Mouse (Mus musculus) thymus, postnatal 4 days (tissue): ENCODE measurements around the gene Bank1.

Experiments
- DNase-seq: peaks from one replicate; pipeline ENCODE4 v3.0.0; 2021

Gene Bank1

GRCm38 (mm10) chr3:136100973-136101500 is 224.8 kb downstream of the Bank1 start:
- DNase-seq: no peak

DNA sequence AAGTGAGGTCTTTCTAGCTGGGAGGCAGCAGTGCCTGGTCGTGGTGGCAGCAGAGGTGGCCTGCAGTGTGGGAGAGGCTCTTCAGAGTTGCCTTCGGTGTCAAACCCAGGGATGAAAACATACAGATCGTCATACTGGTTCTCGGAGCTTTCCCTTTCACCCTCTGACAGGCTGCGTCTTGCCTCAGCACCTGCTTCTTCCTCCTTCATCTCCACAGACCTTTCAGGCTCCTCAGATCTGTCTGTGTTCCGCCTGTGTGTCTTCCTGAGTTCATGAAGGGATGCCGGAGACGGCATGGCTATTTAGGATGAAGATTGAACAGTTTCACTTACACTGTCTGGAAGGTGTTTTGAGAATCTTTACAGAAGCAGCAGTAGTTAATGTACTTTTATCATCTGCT is 225.6 kb downstream of the Bank1 start:
- peak; percentile 11 for DNase-seq

DNA sequence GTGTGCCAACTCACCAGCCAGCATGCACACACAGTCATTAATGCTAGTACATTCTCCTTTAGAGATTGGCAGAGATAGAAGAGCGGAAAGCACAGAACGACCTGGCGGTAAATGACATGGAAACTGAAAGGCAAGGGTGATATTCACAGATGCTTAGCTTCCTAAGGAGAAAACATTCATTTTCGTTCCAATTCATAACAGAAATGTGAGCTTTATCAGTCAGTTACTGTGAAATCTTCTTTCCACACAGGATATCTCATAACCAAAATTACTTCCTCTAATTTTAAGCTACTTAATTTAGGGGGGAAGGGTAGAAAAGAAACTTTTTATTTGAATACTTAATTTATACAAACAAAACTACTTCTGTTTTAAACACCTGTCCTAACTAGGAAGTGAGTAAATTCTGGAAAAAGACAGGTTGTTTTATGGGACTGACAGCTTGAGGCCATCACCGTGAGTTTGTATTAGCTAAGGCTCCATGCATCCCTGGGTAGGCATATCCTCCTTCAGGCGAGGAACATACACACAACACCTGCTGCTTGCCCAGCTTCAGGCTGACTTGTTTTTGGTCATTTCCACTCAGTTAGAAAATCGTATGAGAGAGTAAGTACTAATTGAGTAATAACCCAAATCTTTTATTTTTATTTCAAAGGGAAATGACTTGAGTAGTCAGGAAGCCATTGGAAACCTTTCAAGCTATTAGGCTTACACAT is 238.8 kb downstream of the Bank1 start:
- no peak for DNase-seq

GRCm38 (mm10) chr3:136086431-136086830 is 239.4 kb downstream of the Bank1 start:
- no peak for DNase-seq

DNA sequence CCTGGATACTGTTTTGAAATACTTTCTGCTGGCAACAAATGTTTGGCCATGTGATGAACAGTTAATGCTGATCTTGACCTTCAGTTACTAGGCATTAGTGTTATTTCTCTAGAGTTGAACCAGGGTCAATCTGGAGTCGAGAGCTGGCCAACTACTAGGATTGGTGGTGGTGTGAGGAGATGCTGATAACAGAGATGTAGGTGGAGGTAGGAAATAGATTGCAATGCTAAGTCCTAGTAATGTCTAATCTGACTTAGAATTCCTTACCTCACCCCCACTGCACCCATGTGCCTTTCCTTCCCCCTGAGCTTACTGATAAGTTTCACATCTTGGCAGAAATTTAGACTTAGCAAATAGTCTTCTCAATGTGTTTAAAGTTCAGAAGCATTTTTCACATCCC is 240.8 kb downstream of the Bank1 start:
- no peak for DNase-seq

- DNase-seq: no peak
These were observed 241.8 kb downstream of the Bank1 start for GRCm38 (mm10) chr3:136084066-136084465.

GRCm38 (mm10) chr3:136081264-136081663 is 244.6 kb downstream of the Bank1 start:
- DNase-seq: no peak

GRCm38 (mm10) chr3:136078535-136078934 is 247.3 kb downstream of the Bank1 start:
- DNase-seq: no peak

- DNase-seq: no peak
These were observed 255.5 kb downstream of the Bank1 start for GRCm38 (mm10) chr3:136070394-136070793.

GRCm38 (mm10) chr3:136061907-136062306 is 264.0 kb downstream of the Bank1 start:
- no peak for DNase-seq

DNA sequence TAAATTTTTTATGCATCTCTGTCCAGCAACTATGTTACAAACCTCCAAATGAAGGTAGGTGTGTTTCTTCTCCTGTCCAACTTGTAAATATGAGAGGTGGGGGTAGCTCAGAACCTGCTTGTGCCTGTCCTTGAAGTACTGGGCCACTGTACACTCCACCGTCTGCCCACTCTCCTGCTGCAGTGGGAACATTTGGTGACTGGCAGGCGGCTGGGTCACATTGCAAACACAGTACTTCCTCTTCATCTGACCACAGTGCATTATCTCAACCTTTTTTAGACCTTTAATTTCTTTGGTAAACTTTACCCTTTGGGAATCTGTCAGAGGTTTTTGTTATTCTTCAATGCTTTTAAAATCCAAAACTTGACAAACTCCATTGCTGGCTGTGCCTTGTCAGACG is 275.2 kb downstream of the Bank1 start:
- DNase-seq: no peak

GRCm38 (mm10) chr3:136050215-136050614 is 275.7 kb downstream of the Bank1 start:
- no peak for DNase-seq

GRCm38 (mm10) chr3:136048026-136048425 is 277.8 kb downstream of the Bank1 start:
- DNase-seq: no peak

- no peak for DNase-seq
These were observed 280.5 kb downstream of the Bank1 start for GRCm38 (mm10) chr3:136045381-136045780.

- no peak for DNase-seq
These were observed 285.8 kb downstream of the Bank1 start for GRCm38 (mm10) chr3:136040041-136040440.

DNA sequence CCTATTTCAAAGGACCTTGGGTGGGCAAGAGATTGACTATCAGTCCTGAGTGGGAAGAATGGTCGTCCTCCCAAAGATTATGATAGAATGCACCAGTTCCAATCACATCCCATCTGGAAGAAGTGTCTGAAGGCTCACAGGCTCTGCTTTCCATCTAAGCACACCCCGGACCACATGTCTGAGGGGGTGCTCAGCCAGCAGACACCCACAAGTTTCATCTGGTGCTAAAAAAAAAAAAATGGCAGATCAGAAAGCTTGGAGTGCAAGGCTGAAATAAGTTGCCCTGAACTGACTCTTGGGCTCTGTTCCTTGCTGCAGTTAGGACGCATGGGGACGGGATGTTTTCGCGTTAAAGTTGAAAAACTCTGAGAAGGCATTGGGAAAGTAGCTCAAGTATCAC is 286.4 kb downstream of the Bank1 start:
- DNase-seq: no peak

- DNase-seq: no peak
These were observed 288.6 kb downstream of the Bank1 start for GRCm38 (mm10) chr3:136037254-136037653.

DNA sequence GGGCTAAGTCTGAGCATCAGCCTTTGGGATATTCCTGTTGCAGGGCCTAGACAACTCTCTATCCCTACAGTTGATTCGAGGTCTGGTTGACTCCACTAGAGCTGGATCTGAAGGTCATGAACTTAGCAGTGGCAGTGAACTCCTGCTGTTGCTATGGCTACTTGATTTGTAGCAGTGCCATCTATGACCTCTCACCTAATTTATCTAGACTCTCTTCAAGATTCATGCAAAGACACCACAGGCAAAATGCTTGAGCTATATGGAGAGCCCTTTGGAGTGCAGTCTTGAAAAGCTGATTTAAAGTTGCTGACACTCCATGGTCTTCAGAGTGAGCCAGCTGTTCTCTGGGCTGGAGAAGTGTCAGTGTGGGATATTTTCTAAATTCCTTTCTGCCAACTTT is 290.1 kb downstream of the Bank1 start:
- no peak for DNase-seq

GRCm38 (mm10) chr3:136024876-136025275 is 301.0 kb downstream of the Bank1 start:
- DNase-seq: no peak

GRCm38 (mm10) chr3:136017517-136017916 is 308.3 kb downstream of the Bank1 start:
- DNase-seq: no peak

- no peak for DNase-seq
These were observed 315.2 kb downstream of the Bank1 start for GRCm38 (mm10) chr3:136010616-136011015.

GRCm38 (mm10) chr3:136007846-136008245 is 318.0 kb downstream of the Bank1 start:
- DNase-seq: no peak

DNA sequence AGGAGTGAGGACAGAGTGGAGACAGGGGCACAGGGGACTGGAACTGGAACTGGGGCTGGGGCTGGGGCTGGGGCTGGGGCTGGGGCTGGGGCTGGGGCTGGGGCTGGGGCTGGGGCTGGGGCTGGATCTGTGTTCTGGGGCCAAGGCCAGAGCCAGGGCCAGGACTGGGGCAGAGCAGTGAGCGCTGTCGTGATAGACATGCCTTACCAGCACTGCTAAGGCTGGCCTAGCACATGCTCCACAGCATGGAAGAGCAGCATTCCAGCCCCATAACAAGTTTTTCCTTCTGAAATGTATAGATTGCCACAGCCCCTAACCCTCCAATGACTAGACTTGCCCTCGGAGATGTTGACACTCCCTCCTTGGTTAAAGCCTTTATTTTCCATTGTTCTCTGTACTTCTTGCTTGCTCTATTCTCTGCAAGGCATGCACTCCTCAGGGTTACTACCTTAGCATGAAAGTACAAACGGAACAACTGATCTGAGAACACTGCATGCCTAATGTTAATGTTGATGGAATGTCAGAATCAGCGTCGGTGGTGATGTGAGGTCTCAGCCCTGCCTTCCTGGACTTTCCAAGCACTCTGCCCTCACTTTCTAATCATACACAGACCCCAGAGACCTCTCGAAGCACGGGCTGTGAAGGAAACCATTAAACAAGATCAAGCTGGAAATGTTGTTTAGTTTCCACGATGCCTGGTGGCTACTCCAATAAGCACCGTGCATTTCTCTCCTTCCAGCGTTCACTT is 318.6 kb downstream of the Bank1 start:
- no peak for DNase-seq
